Mouse (Mus musculus): ENCODE measurements around the gene Fam186b. TPM values are rescaled to one million over a fixed set of nuclear protein-coding genes. Genes with fewer than 3 reads are reported as not detected.
A peak's percentile ranks its signal among the peaks of the same experiment; 100 is the strongest.
"Not testable (repeated sequence)": the region's sequence is repeated elsewhere in the genome, so short reads cannot be mapped to it uniquely, and the experiment has no call there.

The Fam186b gene
- total RNA-seq, 2 experiments from 2014 or later: not detected

GRCm38 (mm10) chr15:99259167-99259729 lies 36.4 kb downstream of the Fam186b start:
- DNase-seq: no peak

- DNase-seq: no peak
Observed at GRCm38 (mm10) chr15:99255241-99255749, 40.4 kb downstream of the Fam186b start.

GRCm38 (mm10) chr15:99254477-99255005 lies 41.1 kb downstream of the Fam186b start:
- DNase-seq: no peak

- no peak for DNase-seq
Observed at GRCm38 (mm10) chr15:99253772-99254171, 41.9 kb downstream of the Fam186b start.

GRCm38 (mm10) chr15:99253175-99253479 lies 42.6 kb downstream of the Fam186b start:
- DNase-seq: not testable (repeated sequence)

- DNase-seq: no peak
Observed at GRCm38 (mm10) chr15:99252381-99253174, 43.1 kb downstream of the Fam186b start.

GRCm38 (mm10) chr15:99251626-99252380 lies 43.9 kb downstream of the Fam186b start, which contains the start of gene Mcrs1:
Gene Mcrs1 (minus strand): TSS chr15:99251961.
- peak; percentile 96 for DNase-seq

- DNase-seq: not testable (repeated sequence)
Observed at GRCm38 (mm10) chr15:99251111-99251510, 44.6 kb downstream of the Fam186b start.

GRCm38 (mm10) chr15:99249938-99250337 lies 45.8 kb downstream of the Fam186b start:
- no peak for DNase-seq

GRCm38 (mm10) chr15:99248972-99249371 lies 46.7 kb downstream of the Fam186b start:
- peak; percentile 73 for DNase-seq

- not testable (repeated sequence) for DNase-seq
Observed at GRCm38 (mm10) chr15:99246736-99247135, 49.0 kb downstream of the Fam186b start.

GRCm38 (mm10) chr15:99242045-99242444 lies 53.6 kb downstream of the Fam186b start:
- DNase-seq: no peak

GRCm38 (mm10) chr15:99241249-99241648 lies 54.4 kb downstream of the Fam186b start:
- no peak for DNase-seq

- no peak for DNase-seq
Observed at GRCm38 (mm10) chr15:99240129-99240528, 55.6 kb downstream of the Fam186b start.

GRCm38 (mm10) chr15:99238006-99238405 lies 57.7 kb downstream of the Fam186b start:
- no peak for DNase-seq

GRCm38 (mm10) chr15:99234326-99235010 lies 61.2 kb downstream of the Fam186b start:
- DNase-seq: peak; percentile 3

- DNase-seq: peak; percentile 14
Observed at GRCm38 (mm10) chr15:99233719-99234118, 62.0 kb downstream of the Fam186b start.

- DNase-seq: no peak
Observed at GRCm38 (mm10) chr15:99231998-99232397, 63.7 kb downstream of the Fam186b start.

- no peak for DNase-seq
Observed at GRCm38 (mm10) chr15:99226090-99226489, 69.6 kb downstream of the Fam186b start.

- DNase-seq: no peak
Observed at GRCm38 (mm10) chr15:99225081-99225810, 70.4 kb downstream of the Fam186b start.
